Mouse (Mus musculus) cortical plate, adult 2 months (tissue): ENCODE results near the gene Sh2b2.

ENCODE experiments used
- CTCF ChIP-seq: fragments of 200-500 bp; IDR thresholded peaks from 2 replicates; pipeline ENCODE4 v1.5.1; 2011; ENCODE audit warnings: mild to moderate bottlenecking, control low read depth, low read length; ENCODE audit not compliant: insufficient read depth; ENCODE audit errors: extremely low read depth
- POLR2A ChIP-seq: fragments of 200-500 bp; IDR thresholded peaks from 2 replicates; pipeline ENCODE4 v1.6.1; 2011; ENCODE audit warnings: mild to moderate bottlenecking, low read length, control low read depth; ENCODE audit not compliant: insufficient read depth; ENCODE audit errors: extremely low read depth

- TF ChIP-seq CTCF (no peak), POLR2A (no peak)
Measured at GRCm38 (mm10) chr5:136285106-136285505, 38.8 kb upstream of the Sh2b2 start.
